Mouse (Mus musculus) bone marrow, adult 2 months (tissue): Measurements from ENCODE around the gene Ccdc158.

Source experiments
- CTCF ChIP-seq: fragments of 200-500 bp; IDR thresholded peaks from 2 replicates; pipeline ENCODE4 v1.5.1; 2011; ENCODE audit warnings: low read length, control low read depth; ENCODE audit not compliant: control insufficient read depth, insufficient read depth
- POLR2A ChIP-seq: fragments of 200-500 bp; IDR thresholded peaks from 2 replicates; pipeline ENCODE4 v1.6.1; 2011; ENCODE audit warnings: low read depth, mild to moderate bottlenecking, control low read depth, low read length, borderline replicate concordance; ENCODE audit not compliant: control insufficient read depth

DNA sequence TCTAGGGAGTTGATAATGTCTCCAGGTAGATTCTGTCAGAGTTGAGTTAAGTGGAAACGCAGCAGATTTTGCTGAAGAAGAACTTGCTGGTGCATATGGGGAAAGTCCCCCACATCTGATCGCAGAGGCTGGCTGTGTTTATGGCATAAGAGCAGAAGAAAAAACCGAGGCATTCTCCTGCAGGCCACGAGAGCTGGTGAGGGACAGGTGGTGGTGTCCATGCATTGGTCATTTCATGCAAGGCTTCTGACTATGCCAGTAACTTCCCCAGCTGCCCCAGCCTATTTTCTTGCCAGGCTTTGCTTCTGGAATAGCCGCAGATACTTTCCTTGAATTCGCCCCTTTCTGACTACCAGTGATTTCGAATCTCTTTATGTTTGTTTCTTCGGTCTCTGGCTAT, 78.2 kb downstream of the Ccdc158 start:
- TF ChIP-seq POLR2A: no peak
- TF ChIP-seq CTCF: no peak
